Mouse (Mus musculus) lung, postnatal 0 days (tissue): ENCODE data around the gene Pax3.

Experiments
- CTCF ChIP-seq: IDR thresholded peaks from 2 replicates; pipeline ENCODE4 v1.5.1; 2016; ENCODE audit warnings: antibody characterized with exemption, mild to moderate bottlenecking
- EP300 ChIP-seq: IDR thresholded peaks from 2 replicates; pipeline ENCODE4 v1.6.1; 2016; ENCODE audit warnings: antibody characterized with exemption, mild to moderate bottlenecking, control low read depth

- no peak for TF ChIP-seq CTCF
- no peak for TF ChIP-seq EP300
These were observed 80.9 kb downstream of the Pax3 start for GRCm38 (mm10) chr1:78116046-78116445.
